8 mouse cellular contexts compared by ENCODE assay signal in genomic region chr1:132541171-132541823, GRCm38 (mm10). TPM values are rescaled to one million over a fixed set of nuclear protein-coding genes. Genes with fewer than 3 reads are reported as not detected.
DNase-seq lines count a peak whose midpoint lies in the region; ATAC-seq and TF ChIP-seq lines count a peak whose summit lies in the region.

No protein-coding gene starts in this region.

- H3K9ac ChIP-seq in embryonic facial prominence, embryonic 13.5 days: no peak overlapping the region
- H3K9ac ChIP-seq in kidney, postnatal 0 days (ENCODE audit: low read depth, low read length): no peak overlapping the region
- peak overlapping the region; percentile 55 for H3K9ac ChIP-seq in neural tube, embryonic 15.5 days (replicated peaks)

- no peak overlapping the region for H3K4me3 ChIP-seq in embryonic facial prominence, embryonic 13.5 days
- no peak overlapping the region for H3K4me3 ChIP-seq in kidney, postnatal 0 days (replicated peaks; ENCODE audit: low read depth, low read length)
- peak overlapping the region; percentile 50 for H3K4me3 ChIP-seq in neural tube, embryonic 15.5 days (replicated peaks)

- H3K4me1 ChIP-seq in embryonic facial prominence, embryonic 13.5 days: peaks cover 22% of the 10 kb centered on the region
- H3K4me1 ChIP-seq in kidney, postnatal 0 days (replicated peaks; ENCODE audit: insufficient read depth, low read length): peaks cover 7% of the 10 kb centered on the region; the same call in 1 of the 2 replicates
- H3K4me1 ChIP-seq in neural tube, embryonic 15.5 days: peaks cover 39% of the 10 kb centered on the region

- TF ChIP-seq CTCF in kidney, postnatal 0 days (IDR thresholded peaks at IDR 0.05; ENCODE audit: low read depth): no peak

- H3K27me3 ChIP-seq in embryonic facial prominence, embryonic 13.5 days: peaks cover 80% of the 10 kb centered on the region
- H3K27me3 ChIP-seq in kidney, postnatal 0 days (ENCODE audit: insufficient read depth, low read length): peaks cover 26% of the 10 kb centered on the region
- H3K27me3 ChIP-seq in neural tube, embryonic 15.5 days (replicated peaks): 0 out of 2 replicates have a peak, but pooled peaks cover 3% of the 10 kb centered on the region

- no peak for ATAC-seq in embryonic facial prominence, embryonic 13.5 days (ENCODE audit: insufficient number of reproducible peaks, insufficient read depth, low FRiP score, low TSS enrichment, low read depth)
- peak; percentile 83 for ATAC-seq in kidney, postnatal 0 days (replicated peaks; ENCODE audit: low FRiP score, low read depth)
- ATAC-seq in neural tube, embryonic 15.5 days (ENCODE audit: low FRiP score): no peak

- no peak overlapping the region for H3K27ac ChIP-seq in embryonic facial prominence, embryonic 13.5 days
- H3K27ac ChIP-seq in kidney, postnatal 0 days: no peak overlapping the region
- no peak overlapping the region for H3K27ac ChIP-seq in neural tube, embryonic 15.5 days (replicated peaks)

- H3K9me3 ChIP-seq in embryonic facial prominence, embryonic 13.5 days: no peaks in the 10 kb centered on the region
- H3K9me3 ChIP-seq in kidney, postnatal 0 days (replicated peaks; ENCODE audit: low read length): no peaks in the 10 kb centered on the region
- no peaks in the 10 kb centered on the region for H3K9me3 ChIP-seq in neural tube, embryonic 15.5 days (replicated peaks)

- H3K36me3 ChIP-seq in embryonic facial prominence, embryonic 13.5 days: no peaks in the 10 kb centered on the region
- no peaks in the 10 kb centered on the region for H3K36me3 ChIP-seq in kidney, postnatal 0 days (ENCODE audit: insufficient read depth, low read length)
- no peaks in the 10 kb centered on the region for H3K36me3 ChIP-seq in neural tube, embryonic 15.5 days

- intact Hi-C loops in left cerebral cortex, postnatal 36 days (cut with DNase I): loop anchor here (5.0 kb wide), 1 partner anchor 51 kb away; no protein-coding TSS in a partner anchor

- DNase-seq in thymus, postnatal 4 days: peak; percentile 25
- no peak for DNase-seq in thymus, postnatal 25 days
- DNase-seq in kidney, postnatal 0 days (ENCODE audit: low spot score): peak; percentile 75
- no peak for DNase-seq in left cerebral cortex, postnatal 36 days (ENCODE audit: low spot score in 2 of 2)
- no peak for DNase-seq in thymus, postnatal 10 days (ENCODE audit: low spot score in 2 of 2)
- no peak for DNase-seq in left cerebral cortex, adult 8-10 months (ENCODE audit: low spot score in 2 of 2)

- WGBS in embryonic facial prominence, embryonic 13.5 days: 3% methylated on average over 14 of the region's 14 CpGs
- 3% methylated on average over 14 of the region's 14 CpGs for WGBS in kidney, postnatal 0 days
- WGBS in neural tube, embryonic 15.5 days: 7% methylated on average over 14 of the region's 14 CpGs

- peak overlapping the region; percentile 7; the same call in 1 of the 2 replicates for H3K4me2 ChIP-seq in embryonic facial prominence, embryonic 13.5 days
- H3K4me2 ChIP-seq in kidney, postnatal 0 days (ENCODE audit: low read length): no peak overlapping the region
- peak overlapping the region; percentile 77 for H3K4me2 ChIP-seq in neural tube, embryonic 15.5 days

RNA-seq across cellular contexts. Expression of gene Cntn2, which starts 1.8 kb away (rescaled TPM):
- polyA plus RNA-seq in embryonic facial prominence, embryonic 13.5 days (2015; fragmentation: Nextera tagmentation; extraction: Ambion mirVana): 2.9 and 4.4 TPM in 2 replicates
- polyA plus RNA-seq in kidney, postnatal 0 days (2015; fragmentation: Nextera tagmentation; extraction: Ambion mirVana): 0.13 TPM in 2 replicates
- 17.7 and 22.1 TPM in 2 replicates for polyA plus RNA-seq in neural tube, embryonic 15.5 days (2015; fragmentation: Nextera tagmentation; extraction: Ambion mirVana)
- total RNA-seq in left cerebral cortex, postnatal 36 days (2021): 10 to 100 TPM; 81.8 to 82.9 TPM
- total RNA-seq in left cerebral cortex, adult 8-10 months (2022): 100 to 1,000 TPM in 2 of 4 experiments, 10 to 100 TPM in 2; 96.9 to 104 (median 101) TPM

RNA-seq across cellular contexts. Expression of gene Tmem81, which starts 35.3 kb away (rescaled TPM):
- polyA plus RNA-seq in embryonic facial prominence, embryonic 13.5 days (2015; fragmentation: Nextera tagmentation; extraction: Ambion mirVana): 1.8 and 2.4 TPM in 2 replicates
- 0.99 and 1.3 TPM in 2 replicates for polyA plus RNA-seq in kidney, postnatal 0 days (2015; fragmentation: Nextera tagmentation; extraction: Ambion mirVana)
- polyA plus RNA-seq in neural tube, embryonic 15.5 days (2015; fragmentation: Nextera tagmentation; extraction: Ambion mirVana): 0.70 and 0.73 TPM in 2 replicates
- total RNA-seq in left cerebral cortex, postnatal 36 days (2021): 1 to 10 TPM; 3.1 to 4.3 TPM
- 1 to 10 TPM; 3.9 to 6.0 (median 5.7) TPM for total RNA-seq in left cerebral cortex, adult 8-10 months (2022)

Comparison
In these comparisons a context has a peak if more than half of its experiments do, and no peak if none do; other contexts are left out.
1. DNase-seq: peak in thymus, postnatal 4 days (single experiment) and kidney, postnatal 0 days (single experiment); none in thymus, postnatal 25 days (single experiment), left cerebral cortex, postnatal 36 days (0 of 2), thymus, postnatal 10 days (0 of 2) and left cerebral cortex, adult 8-10 months (0 of 2).